Mouse (Mus musculus) intestine, embryonic 16.5 days (tissue): ENCODE data around the gene Gm17654. TPM values are rescaled to one million over a fixed set of nuclear protein-coding genes. Genes with fewer than 3 reads are reported as not detected.
"Not testable (repeated sequence)": the region's sequence is repeated elsewhere in the genome, so short reads cannot be mapped to it uniquely, and the experiment has no call there.

Experiments used
- ATAC-seq: fragments of 200-750 bp; cut with Nextera tagmentation; 2 replicates; pipeline ENCODE4 v1.8.0; 2017; ENCODE audit warnings: moderate TSS enrichment, moderate library complexity
- H3K27ac ChIP-seq: fragments of 300-500 bp; sonication (generic); 2 replicates; pipeline ENCODE4 v1.5.1; 2014; ENCODE audit warnings: mild to moderate bottlenecking, low read length
- H3K27me3 ChIP-seq: fragments of 300-500 bp; sonication (generic); replicated peaks from 2 replicates; pipeline ENCODE4 v1.6.1; 2014; ENCODE audit warnings: low read length, control low read depth, mixed read lengths; ENCODE audit not compliant: control insufficient read depth, insufficient read depth
- H3K36me3 ChIP-seq: fragments of 300-500 bp; sonication (generic); 2 replicates; pipeline ENCODE4 v1.6.1; 2014; ENCODE audit warnings: low read length, control low read depth; ENCODE audit not compliant: control insufficient read depth, insufficient read depth
- H3K4me1 ChIP-seq: fragments of 300-500 bp; sonication (generic); 2 replicates; pipeline ENCODE4 v1.6.1; 2014; ENCODE audit warnings: low read length, control low read depth, mixed read lengths; ENCODE audit not compliant: control insufficient read depth, insufficient read depth
- H3K4me2 ChIP-seq: fragments of 300-500 bp; sonication (generic); 2 replicates; pipeline ENCODE4 v1.6.1; 2014; ENCODE audit warnings: low read depth, low read length, control low read depth
- H3K4me3 ChIP-seq: fragments of 300-500 bp; sonication (generic); 2 replicates; pipeline ENCODE4 v1.5.1; 2014; ENCODE audit warnings: mild to moderate bottlenecking, low read length
- H3K9ac ChIP-seq: fragments of 300-500 bp; sonication (generic); 2 replicates; pipeline ENCODE4 v1.6.1; 2014; ENCODE audit warnings: low read depth, low read length
- H3K9me3 ChIP-seq: fragments of 300-500 bp; sonication (generic); 2 replicates; pipeline ENCODE4 v1.6.1; 2016; ENCODE audit warnings: low read length, control low read depth; ENCODE audit not compliant: control insufficient read depth
- WGBS: fragments of 180-500 bp; shearing (Covaris S2); extraction: QIAGEN DNeasy Blood & Tissue Kit; methylation state at CpG from one replicate; pipeline ENCODE4 v1.1.7; 2014; 5-methylcytosine and 5-hydroxymethylcytosine counted together
- polyA plus RNA-seq: library from polyadenylated mRNA; unstranded; fragments of >200 nt; fragmentation: Nextera tagmentation; extraction: Ambion mirVana; gene quantifications from 2 replicates; pipeline ENCODE4 v1.2.1, GENCODE M21; 2015

Gm17654 gene
- polyA plus RNA-seq: not detected in 2 replicates

DNA sequence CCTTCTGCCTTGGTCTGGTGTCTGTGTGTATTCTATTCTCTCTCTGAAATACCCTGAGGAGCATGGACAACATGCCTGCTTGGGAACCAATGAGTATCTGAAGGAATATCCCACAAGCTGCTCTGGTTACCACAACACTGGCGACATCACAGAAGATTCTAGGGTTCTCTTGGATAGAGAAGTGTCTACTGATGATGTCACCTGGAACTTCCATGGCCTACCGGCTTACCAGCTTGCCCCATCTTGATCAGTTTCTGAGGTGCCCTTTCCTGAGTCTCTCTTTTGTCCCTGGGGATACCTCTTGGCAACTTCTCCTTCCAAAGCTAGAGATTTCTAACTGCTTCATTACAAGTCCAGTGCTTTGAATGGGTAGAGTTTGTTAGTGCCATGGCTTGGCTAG lies at the start of gene Gm17654:
Gm17654 (minus strand) TSS at position 101 of the 400 bp plus-strand sequence.
- not testable (repeated sequence) for H3K4me2 ChIP-seq, H3K36me3 ChIP-seq, H3K4me3 ChIP-seq, H3K27me3 ChIP-seq, H3K9ac ChIP-seq, H3K4me1 ChIP-seq, H3K27ac ChIP-seq, ATAC-seq, H3K9me3 ChIP-seq
- WGBS: 93% methylated on average over 1 of the region's 2 CpGs

DNA sequence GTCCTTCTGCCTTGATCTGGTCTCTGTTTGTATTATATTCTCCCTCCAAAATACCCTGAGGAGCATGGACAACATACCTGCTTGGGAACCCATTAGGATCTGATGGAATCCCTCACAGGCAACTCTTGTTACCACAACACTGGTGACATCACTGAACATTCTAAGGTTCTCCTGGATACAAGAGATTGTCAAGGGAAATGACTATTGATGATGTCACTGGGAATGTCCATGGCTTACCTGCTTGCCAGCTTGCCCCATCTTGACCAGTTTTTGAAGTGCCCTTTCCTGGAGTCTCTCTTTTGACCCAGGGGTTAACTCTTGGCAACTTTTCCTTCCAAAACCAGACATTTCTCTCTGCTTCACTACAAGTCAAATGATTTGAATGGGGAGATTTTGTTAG lies 29.0 kb upstream of the Gm17654 start, which contains the start of gene Gm10375:
Gm10375 (minus strand) TSS at position 101 of the 400 bp plus-strand sequence.
- not testable (repeated sequence) for H3K27ac ChIP-seq, H3K4me2 ChIP-seq, H3K9me3 ChIP-seq, H3K36me3 ChIP-seq, H3K4me1 ChIP-seq, ATAC-seq, H3K27me3 ChIP-seq, H3K9ac ChIP-seq, H3K4me3 ChIP-seq

DNA sequence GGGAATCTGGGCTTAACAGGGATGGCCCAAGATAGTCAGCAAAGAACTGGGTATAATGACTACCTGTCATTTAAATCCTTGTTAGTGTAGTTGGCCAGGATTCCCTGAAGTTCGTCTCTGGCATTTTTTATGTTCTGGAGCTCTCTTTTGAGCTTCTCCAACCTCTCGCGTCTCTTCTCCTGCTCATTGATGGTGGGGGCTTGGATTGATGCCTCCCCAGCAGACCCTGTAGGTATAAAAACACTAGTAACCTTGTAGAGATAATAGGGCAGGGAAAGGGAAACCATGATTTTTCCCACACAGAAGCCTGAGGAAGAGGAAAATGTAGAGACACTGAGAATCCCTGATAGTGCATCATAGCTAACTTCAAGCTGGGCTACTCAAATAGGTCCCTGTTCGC lies 977 bp downstream of the Gm17654 start:
- not testable (repeated sequence) for H3K9ac ChIP-seq, H3K9me3 ChIP-seq, H3K27me3 ChIP-seq, H3K36me3 ChIP-seq, ATAC-seq, H3K4me2 ChIP-seq, H3K4me3 ChIP-seq, H3K27ac ChIP-seq, H3K4me1 ChIP-seq
- WGBS: 72% methylated on average over 4 of the region's 4 CpGs

DNA sequence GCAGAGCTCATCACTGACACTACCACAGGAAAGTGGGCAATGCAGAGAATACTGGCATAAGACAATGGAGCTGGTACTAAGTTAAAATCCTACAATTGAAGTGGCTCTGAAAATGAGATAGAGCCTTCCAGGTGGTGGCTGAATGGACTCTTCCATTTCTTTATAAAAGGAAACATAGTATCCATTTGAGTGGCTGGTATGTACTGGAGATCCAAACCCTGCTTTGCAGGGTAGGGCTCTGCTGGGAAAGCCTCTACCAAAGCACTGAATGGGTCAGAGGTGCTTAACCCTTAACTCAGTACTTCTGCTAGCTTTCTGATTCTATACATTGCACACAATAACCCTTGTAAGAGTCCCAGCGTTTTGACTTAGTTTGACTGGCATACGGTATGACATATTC lies 26.7 kb downstream of the Gm17654 start:
- not testable (repeated sequence) for H3K4me1 ChIP-seq, H3K27me3 ChIP-seq, H3K4me3 ChIP-seq, H3K4me2 ChIP-seq, H3K9me3 ChIP-seq, H3K36me3 ChIP-seq, ATAC-seq, H3K9ac ChIP-seq, H3K27ac ChIP-seq
- 86% methylated on average over 2 of the region's 2 CpGs for WGBS

DNA sequence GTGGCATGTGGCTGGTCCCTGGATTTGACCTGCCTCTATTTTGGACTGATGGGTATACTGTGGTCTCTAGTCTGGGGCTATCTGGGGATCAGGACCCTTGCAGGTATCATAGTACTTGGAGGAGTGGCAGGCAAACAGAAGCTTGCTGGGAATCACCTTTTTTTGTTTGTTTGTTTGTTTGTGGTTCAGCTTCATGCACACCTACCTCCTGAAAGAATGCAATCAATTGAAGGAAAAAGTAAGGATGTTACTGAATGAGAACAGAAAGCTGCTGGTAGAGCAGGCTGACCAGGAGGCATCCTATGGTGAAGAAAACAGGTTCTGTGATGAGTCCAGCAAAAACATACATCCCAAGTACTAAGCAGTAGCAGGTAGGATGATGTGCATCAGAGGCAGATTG lies 32.7 kb downstream of the Gm17654 start:
- not testable (repeated sequence) for H3K27ac ChIP-seq, H3K27me3 ChIP-seq, H3K36me3 ChIP-seq, H3K4me1 ChIP-seq, H3K9me3 ChIP-seq, H3K9ac ChIP-seq, H3K4me2 ChIP-seq, H3K4me3 ChIP-seq, ATAC-seq

DNA sequence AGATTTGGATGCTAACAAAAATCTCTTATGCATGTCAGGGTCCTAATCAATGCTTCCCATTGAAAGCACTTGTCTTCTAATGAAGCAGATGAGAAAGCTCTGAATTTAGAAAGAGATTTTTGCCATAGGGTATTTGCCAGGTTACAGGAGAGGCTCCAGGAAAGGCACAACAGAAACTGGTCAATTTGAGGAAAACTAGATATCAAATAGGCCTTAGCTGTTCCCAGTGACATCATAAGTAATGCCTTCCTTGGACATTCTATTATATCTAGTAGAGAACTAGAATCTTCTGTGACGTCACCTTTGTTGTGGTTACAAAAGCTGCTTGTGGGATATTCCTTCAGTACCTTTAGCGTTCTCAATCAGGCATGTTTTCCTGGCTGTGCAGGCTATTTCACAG lies 35.7 kb downstream of the Gm17654 start, which contains the start of gene Gm5799:
Gm5799 (plus strand) TSS at position 301 of the 400 bp plus-strand sequence.
- H3K9me3 ChIP-seq, H3K4me2 ChIP-seq, H3K27me3 ChIP-seq, H3K9ac ChIP-seq, H3K4me1 ChIP-seq, H3K27ac ChIP-seq, H3K4me3 ChIP-seq, ATAC-seq, H3K36me3 ChIP-seq: not testable (repeated sequence)
- 88% methylated on average over 1 of the region's 2 CpGs for whole genome bisulfite sequencing

DNA sequence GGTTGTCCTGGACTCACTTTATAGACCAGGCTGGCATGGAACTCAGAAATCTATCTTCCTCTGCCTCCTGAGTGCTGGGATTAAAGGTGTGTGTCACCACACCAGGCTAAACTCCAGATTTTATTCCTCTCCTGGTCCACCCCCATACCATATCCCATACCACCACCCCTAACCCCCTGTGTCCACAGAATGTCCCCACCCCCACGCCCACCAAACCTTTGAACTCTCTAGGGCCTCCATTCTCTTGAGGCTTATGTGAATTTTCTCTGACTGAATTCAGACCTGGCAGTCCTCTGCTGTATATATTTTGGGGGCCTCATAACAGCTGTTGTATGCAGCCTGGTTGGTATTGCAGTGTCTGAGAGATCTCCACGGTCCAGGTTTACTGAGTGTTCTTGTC lies 40.8 kb downstream of the Gm17654 start:
- H3K27ac ChIP-seq, ATAC-seq, H3K4me2 ChIP-seq, H3K9ac ChIP-seq, H3K4me3 ChIP-seq, H3K36me3 ChIP-seq, H3K4me1 ChIP-seq, H3K27me3 ChIP-seq, H3K9me3 ChIP-seq: not testable (repeated sequence)
- WGBS: 73% methylated on average over 2 of the region's 2 CpGs

DNA sequence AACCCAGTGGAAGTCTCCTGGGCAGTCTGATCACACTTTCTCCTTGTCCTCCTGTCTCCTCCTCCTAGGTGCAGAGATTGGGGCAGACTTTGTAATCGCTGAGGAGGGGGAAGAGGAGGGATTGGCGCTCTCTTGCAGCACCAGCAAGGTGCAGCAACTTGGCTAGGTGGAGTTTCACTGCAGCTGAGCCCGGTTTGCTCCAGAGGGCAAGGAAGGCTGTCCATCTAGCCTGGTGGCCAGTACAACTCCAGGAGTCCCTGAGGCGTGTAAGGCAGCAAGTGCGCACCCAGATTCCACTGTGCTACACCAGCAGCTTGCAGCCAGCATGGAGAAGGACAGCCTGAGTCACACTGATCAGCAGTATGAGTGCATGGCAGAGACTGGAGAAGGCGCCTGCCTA lies 46.6 kb downstream of the Gm17654 start:
- not testable (repeated sequence) for H3K9me3 ChIP-seq, H3K27ac ChIP-seq, H3K4me1 ChIP-seq, H3K36me3 ChIP-seq, H3K4me3 ChIP-seq, ATAC-seq, H3K4me2 ChIP-seq, H3K27me3 ChIP-seq, H3K9ac ChIP-seq
- WGBS: 62% methylated on average over 5 of the region's 6 CpGs

DNA sequence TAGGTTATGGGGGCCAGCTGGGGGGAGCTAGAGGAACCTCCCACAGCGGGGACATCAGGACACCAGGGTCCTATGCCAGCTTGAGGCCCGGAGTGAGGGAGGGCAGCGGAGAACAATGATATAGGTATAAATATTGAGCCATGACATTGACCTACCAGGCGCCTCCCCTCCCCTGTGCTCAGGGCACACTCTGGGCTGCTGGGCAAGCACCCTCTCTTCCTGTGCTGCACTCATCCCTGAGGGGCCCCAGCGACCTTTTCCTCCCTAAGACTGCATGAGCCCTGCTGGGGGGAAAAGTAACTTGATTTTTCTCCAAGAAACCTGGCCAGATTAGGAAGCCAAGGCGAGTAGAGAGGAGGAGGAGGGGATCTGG lies 46.9 kb downstream of the Gm17654 start:
- no CpG with 5 or more reads among the region's 6 CpGs for WGBS
- H3K27ac ChIP-seq, H3K4me1 ChIP-seq, ATAC-seq, H3K4me2 ChIP-seq, H3K9ac ChIP-seq, H3K9me3 ChIP-seq, H3K27me3 ChIP-seq, H3K36me3 ChIP-seq, H3K4me3 ChIP-seq: not testable (repeated sequence)
